Mouse (Mus musculus): ENCODE results near the gene Gm28308. TPM values are rescaled to one million over a fixed set of nuclear protein-coding genes. Genes with fewer than 3 reads are reported as not detected.

The Gm28308 gene
- total RNA-seq, 2 experiments from 2014 or later: not detected

GRCm38 (mm10) chr6:52175864-52176263, 37.3 kb downstream of the Gm28308 start:
- no peak for ATAC-seq (replicated peaks; ENCODE audit: low FRiP score, poor library complexity, severe bottlenecking)

- no peak for ATAC-seq (replicated peaks; ENCODE audit: low FRiP score, poor library complexity, severe bottlenecking)
Measured at GRCm38 (mm10) chr6:52174968-52175751, 38.0 kb downstream of the Gm28308 start.

- no peak for ATAC-seq (replicated peaks; ENCODE audit: low FRiP score, poor library complexity, severe bottlenecking)
Measured at GRCm38 (mm10) chr6:52173648-52174047, 39.5 kb downstream of the Gm28308 start.

- no peak for ATAC-seq (replicated peaks; ENCODE audit: low FRiP score, poor library complexity, severe bottlenecking)
Measured at GRCm38 (mm10) chr6:52172501-52172900, 40.6 kb downstream of the Gm28308 start.

- no peak for ATAC-seq (replicated peaks; ENCODE audit: low FRiP score, poor library complexity, severe bottlenecking)
Measured at GRCm38 (mm10) chr6:52171938-52172337, 41.2 kb downstream of the Gm28308 start.

GRCm38 (mm10) chr6:52171331-52171730, 41.8 kb downstream of the Gm28308 start:
- ATAC-seq (replicated peaks; ENCODE audit: low FRiP score, poor library complexity, severe bottlenecking): no peak

- no peak for ATAC-seq (replicated peaks; ENCODE audit: low FRiP score, poor library complexity, severe bottlenecking)
Measured at GRCm38 (mm10) chr6:52170898-52171223, 42.3 kb downstream of the Gm28308 start.

- ATAC-seq (replicated peaks; ENCODE audit: low FRiP score, poor library complexity, severe bottlenecking): no peak
Measured at GRCm38 (mm10) chr6:52170166-52170897, 42.8 kb downstream of the Gm28308 start.

- no peak for ATAC-seq (replicated peaks; ENCODE audit: low FRiP score, poor library complexity, severe bottlenecking)
Measured at GRCm38 (mm10) chr6:52169499-52170165, 43.5 kb downstream of the Gm28308 start.

- ATAC-seq (replicated peaks; ENCODE audit: low FRiP score, poor library complexity, severe bottlenecking): no peak
Measured at GRCm38 (mm10) chr6:52168191-52169055, 44.7 kb downstream of the Gm28308 start.

- ATAC-seq (replicated peaks; ENCODE audit: low FRiP score, poor library complexity, severe bottlenecking): no peak
Measured at GRCm38 (mm10) chr6:52167736-52168161, 45.4 kb downstream of the Gm28308 start.

- ATAC-seq (replicated peaks; ENCODE audit: low FRiP score, poor library complexity, severe bottlenecking): no peak
Measured at GRCm38 (mm10) chr6:52167176-52167575, 46.0 kb downstream of the Gm28308 start.

- no peak for ATAC-seq (replicated peaks; ENCODE audit: low FRiP score, poor library complexity, severe bottlenecking)
Measured at GRCm38 (mm10) chr6:52166431-52167077, 46.6 kb downstream of the Gm28308 start.

- no peak for ATAC-seq (replicated peaks; ENCODE audit: low FRiP score, poor library complexity, severe bottlenecking)
Measured at GRCm38 (mm10) chr6:52165441-52166370, 47.4 kb downstream of the Gm28308 start.

GRCm38 (mm10) chr6:52164626-52165440, 48.3 kb downstream of the Gm28308 start, which contains the start of gene Hoxa2:
Hoxa2 (minus strand) TSS chr6:52164831.
- no peak for ATAC-seq (replicated peaks; ENCODE audit: low FRiP score, poor library complexity, severe bottlenecking)

GRCm38 (mm10) chr6:52164051-52164625, 49.0 kb downstream of the Gm28308 start:
- ATAC-seq (replicated peaks; ENCODE audit: low FRiP score, poor library complexity, severe bottlenecking): no peak
